Mouse (Mus musculus) c-Kit-positive CD71-positive TER-119-negative erythroid progenitor cells, embryonic 14.5 days (primary cell): ENCODE data around the gene Abo.
A peak's percentile ranks its signal among the peaks of the same experiment; 100 is the strongest.

Source experiments
- DNase-seq: peaks from one replicate; pipeline ENCODE4 v3.0.0-alpha.2; 2013; ENCODE audit warnings: low read depth

The Abo gene

DNA sequence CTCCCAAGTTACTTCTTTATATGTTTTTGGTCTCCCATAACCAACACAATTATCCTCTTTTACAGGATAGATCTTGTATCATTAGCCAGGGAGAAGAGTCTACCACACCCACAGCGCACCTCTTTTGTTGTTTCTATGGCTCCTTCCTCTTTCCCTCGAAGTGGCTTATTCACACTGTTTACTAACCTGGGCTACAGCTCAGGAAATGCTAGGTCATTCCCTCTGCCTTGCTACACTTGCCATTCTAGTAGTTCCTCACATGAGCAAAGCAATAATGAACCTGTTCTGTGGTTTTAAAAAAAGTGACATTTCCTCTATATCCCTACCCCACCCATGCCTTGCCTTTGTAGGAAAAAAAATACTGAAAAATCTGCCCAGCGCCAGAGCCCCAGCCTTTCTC, 1.9 kb downstream of the Abo start:
- DNase-seq = no peak

DNA sequence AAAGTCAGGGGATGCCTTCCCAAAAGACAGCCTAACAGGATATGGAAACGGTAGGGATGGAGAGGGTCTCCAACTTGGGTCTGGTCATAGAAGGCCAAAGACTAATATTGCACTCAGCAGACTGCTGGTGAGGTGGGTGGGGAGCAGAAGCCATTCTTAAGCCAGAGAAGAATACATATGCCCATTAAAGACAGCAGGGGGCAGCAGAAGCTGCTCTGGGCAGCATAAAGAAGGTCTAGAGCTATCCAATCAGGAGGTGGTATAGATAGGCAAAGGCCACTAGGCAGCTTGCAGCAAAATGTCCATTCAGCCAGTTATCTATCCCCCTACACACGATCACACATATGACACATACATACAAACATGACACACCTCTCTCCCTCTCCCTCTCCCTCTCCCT, 17.1 kb downstream of the Abo start:
- peak; percentile 27 for DNase-seq

DNA sequence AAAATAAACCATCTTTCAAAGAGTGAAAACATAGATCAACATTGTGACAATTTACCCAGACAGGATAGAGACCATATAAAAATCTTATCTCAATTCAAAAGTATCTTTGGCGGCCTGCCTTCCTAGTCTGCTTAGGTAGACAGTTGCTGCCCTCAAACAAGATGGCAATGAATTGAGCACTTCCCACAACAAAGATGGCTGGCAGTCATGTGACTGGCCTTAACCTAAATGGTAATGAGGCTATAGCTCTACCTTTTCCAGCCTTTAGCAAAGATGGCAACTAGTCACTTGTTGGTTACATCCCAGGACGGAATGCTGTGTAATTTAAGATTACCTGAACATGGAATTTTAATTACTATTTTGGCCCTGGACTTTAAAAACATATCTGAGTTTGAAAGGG, 32.3 kb downstream of the Abo start:
- no peak for DNase-seq

DNA sequence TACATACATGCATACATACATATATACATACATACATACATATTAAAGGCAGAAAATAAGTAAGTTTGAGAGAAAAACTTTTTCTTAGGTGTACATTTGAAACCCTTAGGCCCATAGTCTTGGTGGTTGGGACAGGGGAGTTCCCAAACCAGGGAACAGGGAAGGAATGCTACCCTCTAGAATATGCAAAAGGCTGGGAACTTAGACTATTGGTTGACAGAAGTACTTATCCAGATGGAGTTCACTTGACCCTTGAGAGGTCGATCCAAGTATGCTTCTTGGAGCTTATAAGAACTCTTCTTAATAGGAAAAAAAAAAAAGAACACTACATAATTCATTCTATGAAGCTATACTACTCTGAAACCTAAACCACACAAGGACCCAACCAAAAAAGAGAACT, 36.7 kb downstream of the Abo start:
- no peak for DNase-seq

GRCm38 (mm10) chr2:26827261-26827975, 37.4 kb downstream of the Abo start:
- DNase-seq = no peak
